8 mouse cellular contexts compared by ENCODE assay signal in the genomic region with DNA sequence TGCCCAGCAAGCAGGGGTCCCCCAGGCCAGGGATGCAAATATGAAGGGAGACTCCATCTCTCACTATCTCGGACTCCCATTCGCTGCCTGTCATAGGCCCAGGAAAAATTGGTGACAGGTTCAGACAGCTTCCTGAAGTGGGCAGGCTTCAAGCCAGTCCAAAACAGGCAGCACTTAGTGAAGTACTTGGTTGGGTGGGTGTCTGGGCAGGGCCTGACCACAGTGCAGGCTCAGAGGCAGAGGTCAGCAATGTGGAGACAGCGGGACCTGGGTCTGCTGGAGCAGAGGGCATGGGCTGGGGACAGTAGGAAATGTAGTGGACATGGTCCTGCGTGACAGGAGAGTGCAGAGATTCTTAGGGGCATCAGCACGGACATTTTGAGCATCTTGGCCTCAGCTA. TPM values are rescaled to one million over a fixed set of nuclear protein-coding genes. Genes with fewer than 3 reads are reported as not detected.
DNase-seq lines count a peak whose midpoint lies in the region; ATAC-seq and TF ChIP-seq lines count a peak whose summit lies in the region.

No protein-coding gene starts in this region.

- 40% methylated on average over 5 of the region's 5 CpGs for WGBS in lung, adult 2 months
- WGBS in heart, embryonic 15.5 days: 51% methylated on average over 5 of the region's 5 CpGs
- WGBS in liver, embryonic 16.5 days (ENCODE audit: insufficient replicate concordance): 58% methylated on average over 5 of the region's 5 CpGs
- WGBS in stomach, embryonic 15.5 days: 63% methylated on average over 5 of the region's 5 CpGs

- no peaks in the 10 kb centered on the region for H3K9me3 ChIP-seq in heart, embryonic 15.5 days (replicated peaks)
- no peaks in the 10 kb centered on the region for H3K9me3 ChIP-seq in liver, embryonic 16.5 days (replicated peaks; ENCODE audit: control insufficient read depth, low read length)
- H3K9me3 ChIP-seq in stomach, embryonic 15.5 days: no peaks in the 10 kb centered on the region

- peak; percentile 55; the same call in 1 of the 2 replicates for TF ChIP-seq POLR2A in lung, adult 2 months (IDR thresholded peaks at IDR 0.05; ENCODE audit: borderline replicate concordance, extremely low read depth, low read depth, low read length)

- H3K36me3 ChIP-seq in heart, embryonic 15.5 days: peaks cover 32% of the 10 kb centered on the region
- peaks cover 18% of the 10 kb centered on the region for H3K36me3 ChIP-seq in liver, embryonic 16.5 days (ENCODE audit: control insufficient read depth, insufficient read depth)
- peaks cover 36% of the 10 kb centered on the region for H3K36me3 ChIP-seq in stomach, embryonic 15.5 days

- no peak for ATAC-seq in heart, embryonic 15.5 days (replicated peaks; ENCODE audit: insufficient number of reproducible peaks, insufficient read depth, low FRiP score, low read depth)
- ATAC-seq in liver, embryonic 16.5 days (ENCODE audit: low read depth): no peak
- ATAC-seq in stomach, embryonic 15.5 days (ENCODE audit: insufficient read depth, low FRiP score, low read depth): no peak
- ATAC-seq in megakaryocyte-erythroid progenitor cell, adult 5-6 weeks (replicated peaks; ENCODE audit: low FRiP score, low TSS enrichment, poor library complexity, severe bottlenecking): no peak

- H3K9ac ChIP-seq in heart, embryonic 15.5 days: peak overlapping the region; percentile 92
- peak overlapping the region; percentile 99 for H3K9ac ChIP-seq in liver, embryonic 16.5 days (ENCODE audit: low read depth, low read length)
- H3K9ac ChIP-seq in stomach, embryonic 15.5 days: peak overlapping the region; percentile 70

- H3K27me3 ChIP-seq in heart, embryonic 15.5 days: no peaks in the 10 kb centered on the region
- H3K27me3 ChIP-seq in liver, embryonic 16.5 days (ENCODE audit: control insufficient read depth, insufficient read depth, low read depth, low read length): no peaks in the 10 kb centered on the region
- H3K27me3 ChIP-seq in stomach, embryonic 15.5 days (replicated peaks): no peaks in the 10 kb centered on the region

- peak overlapping the region; percentile 97 for H3K27ac ChIP-seq in heart, embryonic 15.5 days
- peak overlapping the region; percentile 76 for H3K27ac ChIP-seq in liver, embryonic 16.5 days (ENCODE audit: low read length)
- peak overlapping the region; percentile 95 for H3K27ac ChIP-seq in stomach, embryonic 15.5 days

- H3K4me1 ChIP-seq in lung, adult 2 months (ENCODE audit: control insufficient read depth, insufficient read depth, low read length): peaks cover 20% of the 10 kb centered on the region
- H3K4me1 ChIP-seq in heart, embryonic 15.5 days (replicated peaks): peaks cover 57% of the 10 kb centered on the region
- peaks cover 53% of the 10 kb centered on the region for H3K4me1 ChIP-seq in liver, embryonic 16.5 days (ENCODE audit: control insufficient read depth, low read depth, low read length)
- H3K4me1 ChIP-seq in stomach, embryonic 15.5 days: peaks cover 62% of the 10 kb centered on the region

- no peak for TF ChIP-seq CTCF in lung, adult 2 months (IDR thresholded peaks at IDR 0.05; ENCODE audit: insufficient read depth, low read length)

- peak overlapping the region; percentile 97 for H3K4me3 ChIP-seq in lung, adult 2 months (replicated peaks; ENCODE audit: extremely low read depth, low read depth, low read length)
- peak overlapping the region; percentile 94 for H3K4me3 ChIP-seq in heart, embryonic 15.5 days
- peak overlapping the region; percentile 95 for H3K4me3 ChIP-seq in liver, embryonic 16.5 days (ENCODE audit: low read depth, low read length)
- H3K4me3 ChIP-seq in stomach, embryonic 15.5 days (replicated peaks): peak overlapping the region; percentile 97

- H3K4me2 ChIP-seq in heart, embryonic 15.5 days: peak overlapping the region; percentile 98
- peak overlapping the region; percentile 100 for H3K4me2 ChIP-seq in liver, embryonic 16.5 days (ENCODE audit: low read depth, low read length)
- H3K4me2 ChIP-seq in stomach, embryonic 15.5 days: peak overlapping the region; percentile 99

- peak; percentile 33 for DNase-seq in lung, adult 2 months
- DNase-seq in lung, postnatal 25 days (ENCODE audit: low spot score): no peak
- no peak for DNase-seq in adrenal gland, adult (ENCODE audit: inconsistent age in 2 of 2, low spot score in 1 of 2)
- DNase-seq in right cerebral cortex, postnatal 14 days: no peak

RNA-seq across cellular contexts. Expression of gene Pcnx3, which starts 2.9 kb away (rescaled TPM):
- 156 and 166 TPM in 2 replicates for polyA plus RNA-seq in lung, adult 2 months (2012; rRNA removed)
- polyA plus RNA-seq in heart, embryonic 15.5 days (2015; fragmentation: Nextera tagmentation; extraction: Ambion mirVana): 8.9 and 14.2 TPM in 2 replicates
- 8.2 and 9.7 TPM in 2 replicates for polyA plus RNA-seq in liver, embryonic 16.5 days (2015; fragmentation: Nextera tagmentation; extraction: Ambion mirVana)
- polyA plus RNA-seq in stomach, embryonic 15.5 days (2015; fragmentation: Nextera tagmentation; extraction: Ambion mirVana): 17.7 and 19.3 TPM in 2 replicates
- total RNA-seq in megakaryocyte-erythroid progenitor cell, adult 5-6 weeks (2014; fragmentation: Nextera tagmentation): 55.8 and 72.0 TPM in 2 replicates
- total RNA-seq in megakaryocyte-erythroid progenitor cell, adult 5-6 weeks (2017): 8.2 and 14.4 TPM in 2 replicates

RNA-seq across cellular contexts. Expression of gene Map3k11, which starts 3.1 kb away (rescaled TPM):
- polyA plus RNA-seq in lung, adult 2 months (2012; rRNA removed): 141 and 162 TPM in 2 replicates
- polyA plus RNA-seq in heart, embryonic 15.5 days (2015; fragmentation: Nextera tagmentation; extraction: Ambion mirVana): 23.7 and 29.6 TPM in 2 replicates
- 12.9 and 15.2 TPM in 2 replicates for polyA plus RNA-seq in liver, embryonic 16.5 days (2015; fragmentation: Nextera tagmentation; extraction: Ambion mirVana)
- polyA plus RNA-seq in stomach, embryonic 15.5 days (2015; fragmentation: Nextera tagmentation; extraction: Ambion mirVana): 27.7 and 32.3 TPM in 2 replicates
- total RNA-seq in megakaryocyte-erythroid progenitor cell, adult 5-6 weeks (2014; fragmentation: Nextera tagmentation): 17.8 and 18.3 TPM in 2 replicates
- total RNA-seq in megakaryocyte-erythroid progenitor cell, adult 5-6 weeks (2017): 10.9 and 15.8 TPM in 2 replicates

RNA-seq across cellular contexts. Expression of gene Kcnk7, which starts 12.6 kb away (rescaled TPM):
- 2.0 and 4.6 TPM in 2 replicates for polyA plus RNA-seq in lung, adult 2 months (2012; rRNA removed)
- 0.40 TPM in 1 of 2 replicates, not detected in the other for polyA plus RNA-seq in heart, embryonic 15.5 days (2015; fragmentation: Nextera tagmentation; extraction: Ambion mirVana)
- 0.14 TPM in 2 replicates for polyA plus RNA-seq in liver, embryonic 16.5 days (2015; fragmentation: Nextera tagmentation; extraction: Ambion mirVana)
- 0.52 and 1.3 TPM in 2 replicates for polyA plus RNA-seq in stomach, embryonic 15.5 days (2015; fragmentation: Nextera tagmentation; extraction: Ambion mirVana)
- total RNA-seq in megakaryocyte-erythroid progenitor cell, adult 5-6 weeks (2014; fragmentation: Nextera tagmentation): not detected in 2 replicates
- total RNA-seq in megakaryocyte-erythroid progenitor cell, adult 5-6 weeks (2017): 0.19 TPM in 1 of 2 replicates, not detected in the other

RNA-seq across cellular contexts. Expression of gene Sipa1, which starts 28.1 kb away (rescaled TPM):
- polyA plus RNA-seq in lung, adult 2 months (2012; rRNA removed): 163 and 214 TPM in 2 replicates
- 20.6 and 33.5 TPM in 2 replicates for polyA plus RNA-seq in heart, embryonic 15.5 days (2015; fragmentation: Nextera tagmentation; extraction: Ambion mirVana)
- 19.7 and 22.3 TPM in 2 replicates for polyA plus RNA-seq in liver, embryonic 16.5 days (2015; fragmentation: Nextera tagmentation; extraction: Ambion mirVana)
- 28.7 and 28.8 TPM in 2 replicates for polyA plus RNA-seq in stomach, embryonic 15.5 days (2015; fragmentation: Nextera tagmentation; extraction: Ambion mirVana)
- 44.7 and 51.2 TPM in 2 replicates for total RNA-seq in megakaryocyte-erythroid progenitor cell, adult 5-6 weeks (2014; fragmentation: Nextera tagmentation)
- total RNA-seq in megakaryocyte-erythroid progenitor cell, adult 5-6 weeks (2017): 16.4 and 16.5 TPM in 2 replicates

RNA-seq across cellular contexts. Expression of gene Ehbp1l1, which starts 34.5 kb away (rescaled TPM):
- 64.4 and 73.8 TPM in 2 replicates for polyA plus RNA-seq in lung, adult 2 months (2012; rRNA removed)
- polyA plus RNA-seq in heart, embryonic 15.5 days (2015; fragmentation: Nextera tagmentation; extraction: Ambion mirVana): 82.6 and 84.3 TPM in 2 replicates
- polyA plus RNA-seq in liver, embryonic 16.5 days (2015; fragmentation: Nextera tagmentation; extraction: Ambion mirVana): 104 and 105 TPM in 2 replicates
- 45.0 and 50.0 TPM in 2 replicates for polyA plus RNA-seq in stomach, embryonic 15.5 days (2015; fragmentation: Nextera tagmentation; extraction: Ambion mirVana)
- total RNA-seq in megakaryocyte-erythroid progenitor cell, adult 5-6 weeks (2014; fragmentation: Nextera tagmentation): 43.9 and 46.1 TPM in 2 replicates
- total RNA-seq in megakaryocyte-erythroid progenitor cell, adult 5-6 weeks (2017): 42.4 and 43.6 TPM in 2 replicates
